ENCODE assay signal across 7 mouse cellular contexts in the genomic region with DNA sequence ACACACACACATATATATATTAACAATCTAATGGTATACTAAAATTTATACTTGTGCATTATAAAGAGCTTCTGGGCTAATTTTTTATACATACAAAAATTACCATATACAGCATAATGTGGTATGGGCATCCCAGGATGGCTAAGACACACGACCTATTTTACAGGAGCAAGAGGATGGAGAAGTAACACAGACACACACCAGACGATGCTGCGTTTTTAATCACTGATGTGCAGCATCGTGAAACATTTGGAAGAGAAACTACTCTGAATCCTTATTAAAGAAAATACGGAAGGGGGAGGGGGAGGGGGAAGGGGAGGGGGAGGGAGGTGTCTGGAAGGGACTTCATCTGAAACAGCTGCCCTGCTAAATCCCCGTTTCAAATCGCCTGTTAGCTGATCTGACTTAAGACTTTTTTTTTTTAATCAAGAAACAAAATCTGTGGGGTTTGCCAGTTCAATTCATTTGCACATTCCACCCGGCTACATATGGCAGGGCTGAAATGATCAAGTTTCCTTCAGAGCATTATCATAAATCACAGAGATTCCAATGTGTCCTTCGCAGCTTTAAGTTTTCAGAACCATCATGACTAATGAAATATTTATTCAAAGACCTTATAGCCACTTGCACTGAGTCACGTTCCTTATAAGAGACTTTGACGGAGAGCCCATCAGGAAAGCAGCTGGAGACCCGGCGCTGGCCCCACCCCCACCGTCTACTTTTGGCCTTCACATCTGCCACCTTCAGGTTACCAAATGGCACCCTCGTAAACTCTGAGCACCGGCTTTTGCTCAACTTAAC.
DNase-seq lines count a peak whose midpoint lies in the region; ATAC-seq and TF ChIP-seq lines count a peak whose summit lies in the region.

No protein-coding gene starts in this region.

- no peak for TF ChIP-seq CTCF in lung, embryonic 14.5 days (IDR thresholded peaks at IDR 0.05; ENCODE audit: low read depth)
- TF ChIP-seq CTCF in lung, adult 2 months (IDR thresholded peaks at IDR 0.05; ENCODE audit: insufficient read depth, low read length) = no peak
- TF ChIP-seq CTCF in stomach, postnatal 0 days (IDR thresholded peaks at IDR 0.05; ENCODE audit: low read depth) = no peak

- 11% methylated on average over 16 of the region's 16 CpGs for WGBS in lung, embryonic 14.5 days
- 20% methylated on average over 16 of the region's 16 CpGs for WGBS in lung, adult 2 months
- 5% methylated on average over 16 of the region's 16 CpGs for WGBS in embryonic facial prominence, embryonic 13.5 days
- 2% methylated on average over 16 of the region's 16 CpGs for WGBS in limb, embryonic 12.5 days
- 11% methylated on average over 16 of the region's 16 CpGs for WGBS in stomach, postnatal 0 days

- H3K27me3 ChIP-seq in lung, embryonic 14.5 days (ENCODE audit: insufficient read depth, low read length) = no peaks in the 10 kb centered on the region
- H3K27me3 ChIP-seq in embryonic facial prominence, embryonic 13.5 days = no peaks in the 10 kb centered on the region
- H3K27me3 ChIP-seq in limb, embryonic 12.5 days = peaks cover 4% of the 10 kb centered on the region; the same call in 1 of the 2 replicates
- no peaks in the 10 kb centered on the region for H3K27me3 ChIP-seq in stomach, postnatal 0 days (ENCODE audit: control insufficient read depth, insufficient read depth, low read length)

- no peaks in the 10 kb centered on the region for H3K9me3 ChIP-seq in lung, embryonic 14.5 days (ENCODE audit: low read depth, low read length)
- no peaks in the 10 kb centered on the region for H3K9me3 ChIP-seq in embryonic facial prominence, embryonic 13.5 days
- H3K9me3 ChIP-seq in limb, embryonic 12.5 days = no peaks in the 10 kb centered on the region
- no peaks in the 10 kb centered on the region for H3K9me3 ChIP-seq in stomach, postnatal 0 days (ENCODE audit: control insufficient read depth, low read length)

- H3K9ac ChIP-seq in lung, embryonic 14.5 days = no peak overlapping the region
- H3K9ac ChIP-seq in embryonic facial prominence, embryonic 13.5 days = no peak overlapping the region
- no peak overlapping the region for H3K9ac ChIP-seq in limb, embryonic 12.5 days (replicated peaks)
- no peak overlapping the region for H3K9ac ChIP-seq in stomach, postnatal 0 days (ENCODE audit: low read length)

- H3K27ac ChIP-seq in lung, embryonic 14.5 days (ENCODE audit: low read depth) = no peak overlapping the region
- peak overlapping the region; percentile 57; the same call in 1 of the 2 replicates for H3K27ac ChIP-seq in embryonic facial prominence, embryonic 13.5 days
- peak overlapping the region; percentile 7; the same call in 1 of the 2 replicates for H3K27ac ChIP-seq in limb, embryonic 12.5 days
- H3K27ac ChIP-seq in stomach, postnatal 0 days (replicated peaks) = no peak overlapping the region

- H3K4me2 ChIP-seq in lung, embryonic 14.5 days = peak overlapping the region; percentile 44
- H3K4me2 ChIP-seq in embryonic facial prominence, embryonic 13.5 days = peak overlapping the region; percentile 42
- H3K4me2 ChIP-seq in limb, embryonic 12.5 days = peak overlapping the region; percentile 45
- H3K4me2 ChIP-seq in stomach, postnatal 0 days (replicated peaks; ENCODE audit: low read depth) = peak overlapping the region; percentile 17; the same call in 1 of the 2 replicates

- no peak for TF ChIP-seq POLR2A in lung, adult 2 months (IDR thresholded peaks at IDR 0.05; ENCODE audit: borderline replicate concordance, extremely low read depth, low read depth, low read length)

- no peak overlapping the region for H3K4me3 ChIP-seq in lung, embryonic 14.5 days (ENCODE audit: low read depth, low read length)
- H3K4me3 ChIP-seq in lung, adult 2 months (replicated peaks; ENCODE audit: extremely low read depth, low read depth, low read length) = no peak overlapping the region
- H3K4me3 ChIP-seq in embryonic facial prominence, embryonic 13.5 days = no peak overlapping the region
- H3K4me3 ChIP-seq in limb, embryonic 12.5 days (replicated peaks) = no peak overlapping the region
- no peak overlapping the region for H3K4me3 ChIP-seq in stomach, postnatal 0 days (ENCODE audit: low read depth, low read length)

- DNase-seq in lung, embryonic 14.5 days = peak; percentile 58
- no peak for DNase-seq in lung, adult 2 months
- DNase-seq in stomach, postnatal 0 days (ENCODE audit: low spot score) = no peak
- DNase-seq in gastrocnemius, postnatal 4 days (ENCODE audit: low spot score in 2 of 2) = no peak
- no peak for DNase-seq in spleen, adult 12 weeks (ENCODE audit: low spot score)

- peaks cover 4% of the 10 kb centered on the region; the same call in 1 of the 2 replicates for H3K4me1 ChIP-seq in lung, embryonic 14.5 days (ENCODE audit: insufficient read depth)
- H3K4me1 ChIP-seq in lung, adult 2 months (ENCODE audit: control insufficient read depth, insufficient read depth, low read length) = no peaks in the 10 kb centered on the region
- peaks cover 31% of the 10 kb centered on the region for H3K4me1 ChIP-seq in embryonic facial prominence, embryonic 13.5 days
- H3K4me1 ChIP-seq in limb, embryonic 12.5 days (replicated peaks) = peaks cover 30% of the 10 kb centered on the region
- no peaks in the 10 kb centered on the region for H3K4me1 ChIP-seq in stomach, postnatal 0 days (replicated peaks; ENCODE audit: control insufficient read depth, insufficient read depth)

- ATAC-seq in lung, embryonic 14.5 days (ENCODE audit: insufficient read depth) = peak; percentile 46; the same call in 1 of the 2 replicates
- ATAC-seq in embryonic facial prominence, embryonic 13.5 days (ENCODE audit: insufficient number of reproducible peaks, insufficient read depth, low FRiP score, low TSS enrichment, low read depth) = peak; percentile 48; the same call in 1 of the 2 replicates
- ATAC-seq in limb, embryonic 12.5 days (ENCODE audit: insufficient number of reproducible peaks, insufficient read depth, low FRiP score, low TSS enrichment, low read depth) = peak; percentile 82
- ATAC-seq in stomach, postnatal 0 days (ENCODE audit: low FRiP score, low TSS enrichment) = no peak

- no peaks in the 10 kb centered on the region for H3K36me3 ChIP-seq in lung, embryonic 14.5 days (ENCODE audit: insufficient read depth)
- H3K36me3 ChIP-seq in embryonic facial prominence, embryonic 13.5 days = no peaks in the 10 kb centered on the region
- H3K36me3 ChIP-seq in limb, embryonic 12.5 days = no peaks in the 10 kb centered on the region
- H3K36me3 ChIP-seq in stomach, postnatal 0 days (ENCODE audit: control insufficient read depth, insufficient read depth, low read length) = no peaks in the 10 kb centered on the region

- no peak for TF ChIP-seq EP300 in stomach, postnatal 0 days (optimal IDR thresholded peaks at IDR 0.05)

Comparison
In these comparisons a context has a peak if more than half of its experiments do, and no peak if none do; other contexts are left out.
1. H3K27ac ChIP-seq: peak in embryonic facial prominence, embryonic 13.5 days (single experiment) and limb, embryonic 12.5 days (single experiment); none in lung, embryonic 14.5 days (single experiment) and stomach, postnatal 0 days (single experiment).
2. Peak in every context shown above with its lines, with median percentiles within 50 percentile points of each other: H3K4me2 ChIP-seq.